Mouse (Mus musculus) intestine, embryonic 14.5 days (tissue): ENCODE results near the gene Selenof. TPM values are rescaled to one million over a fixed set of nuclear protein-coding genes. Genes with fewer than 3 reads are reported as not detected.
"Not testable (repeated sequence)": the region's sequence is repeated elsewhere in the genome, so short reads cannot be mapped to it uniquely, and the experiment has no call there.

Experiments
- ATAC-seq: fragments of 200-750 bp; cut with Nextera tagmentation; replicated peaks from 2 replicates; pipeline ENCODE4 v1.8.0; 2017; ENCODE audit warnings: low read depth, moderate number of reproducible peaks, moderate TSS enrichment, moderate library complexity; ENCODE audit not compliant: low FRiP score, low TSS enrichment
- DNase-seq: peaks from one replicate; pipeline ENCODE4 v3.0.0-alpha.2; 2018; ENCODE audit warnings: low spot score
- H3K27ac ChIP-seq: fragments of 300-500 bp; sonication (generic); 2 replicates; pipeline ENCODE4 v1.5.1; 2014; ENCODE audit warnings: low read depth, mild to moderate bottlenecking, control low read depth
- H3K27me3 ChIP-seq: fragments of 300-500 bp; sonication (generic); replicated peaks from 2 replicates; pipeline ENCODE4 v1.6.1; 2014; ENCODE audit warnings: low read length, control low read depth; ENCODE audit not compliant: control insufficient read depth, insufficient read depth
- H3K36me3 ChIP-seq: fragments of 300-500 bp; sonication (generic); 2 replicates; pipeline ENCODE4 v1.6.1; 2014; ENCODE audit warnings: low read length, control low read depth; ENCODE audit not compliant: control insufficient read depth, insufficient read depth
- H3K4me1 ChIP-seq: fragments of 300-500 bp; sonication (generic); replicated peaks from 2 replicates; pipeline ENCODE4 v1.6.1; 2014; ENCODE audit warnings: low read length, control low read depth, mixed read lengths; ENCODE audit not compliant: control insufficient read depth, insufficient read depth
- H3K4me2 ChIP-seq: fragments of 300-500 bp; sonication (generic); 2 replicates; pipeline ENCODE4 v1.6.1; 2014; ENCODE audit warnings: low read length
- H3K4me3 ChIP-seq: fragments of 300-500 bp; sonication (generic); 2 replicates; pipeline ENCODE4 v1.5.1; 2014; ENCODE audit warnings: low read depth, low read length, control low read depth, mixed read lengths
- H3K9ac ChIP-seq: fragments of 300-500 bp; sonication (generic); 2 replicates; pipeline ENCODE4 v1.6.1; 2014; ENCODE audit warnings: mild to moderate bottlenecking, low read length
- H3K9me3 ChIP-seq: fragments of 300-500 bp; sonication (generic); 2 replicates; pipeline ENCODE4 v1.6.1; 2016; ENCODE audit warnings: low read length, control low read depth; ENCODE audit not compliant: control insufficient read depth
- WGBS: fragments of 180-500 bp; shearing (Covaris S2); extraction: QIAGEN DNeasy Blood & Tissue Kit; methylation state at CpG from one replicate; pipeline ENCODE4 v1.1.7; 2014; 5-methylcytosine and 5-hydroxymethylcytosine counted together
- polyA plus RNA-seq: library from polyadenylated mRNA; unstranded; fragments of >200 nt; fragmentation: Nextera tagmentation; extraction: Ambion mirVana; gene quantifications from 2 replicates; pipeline ENCODE4 v1.2.1, GENCODE M21; 2014

Selenof gene
- polyA plus RNA-seq, 1 experiment from 2014 or later = 458 TPM

DNA sequence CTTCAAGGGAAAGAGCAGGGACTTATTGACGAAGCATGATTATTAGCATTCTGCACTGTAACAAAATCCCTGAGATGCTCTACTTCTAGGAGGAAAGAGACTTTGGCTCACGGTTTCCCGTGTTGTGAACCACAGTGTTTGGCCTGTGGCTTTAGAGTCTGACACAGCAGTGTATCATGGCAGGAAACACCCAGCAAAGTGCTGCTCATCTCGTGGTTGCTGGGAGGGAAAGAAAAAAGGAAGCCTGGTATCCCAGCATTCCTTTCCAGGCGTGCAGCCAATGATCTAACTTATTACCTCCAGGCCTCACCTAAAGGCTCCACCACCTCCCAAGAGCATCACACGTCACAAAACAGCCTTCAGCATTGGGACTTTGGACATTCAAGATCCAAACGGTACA, 32.7 kb downstream of the Selenof start:
- no peaks in the 10 kb centered on the region for H3K9me3 ChIP-seq
- H3K36me3 ChIP-seq = peaks cover 17% of the 10 kb centered on the region
- no peaks in the 10 kb centered on the region for H3K27me3 ChIP-seq
- ATAC-seq (no peak), DNase-seq (no peak)
- no peak overlapping the region for H3K4me2 ChIP-seq
- 71% methylated on average over 7 of the region's 7 CpGs for WGBS
- H3K4me3 ChIP-seq = no peak overlapping the region
- H3K4me1 ChIP-seq = no peaks in the 10 kb centered on the region
- no peak overlapping the region for H3K9ac ChIP-seq
- H3K27ac ChIP-seq = no peak overlapping the region

- no peak overlapping the region for H3K4me3 ChIP-seq
- WGBS = 49% methylated on average over 3 of the region's 3 CpGs
- no peak overlapping the region for H3K9ac ChIP-seq
- no peak overlapping the region for H3K27ac ChIP-seq
- H3K9me3 ChIP-seq = no peaks in the 10 kb centered on the region
- ATAC-seq (no peak), DNase-seq (no peak)
- H3K4me2 ChIP-seq = no peak overlapping the region
- H3K27me3 ChIP-seq = no peaks in the 10 kb centered on the region
- peaks cover 11% of the 10 kb centered on the region; the same call in 1 of the 2 replicates for H3K36me3 ChIP-seq
- H3K4me1 ChIP-seq = no peaks in the 10 kb centered on the region
These were observed 33.5 kb downstream of the Selenof start for GRCm38 (mm10) chr3:144603558-144603957.

- 61% methylated on average over 7 of the region's 7 CpGs for WGBS
These were observed 34.1 kb downstream of the Selenof start for GRCm38 (mm10) chr3:144604205-144604604.

GRCm38 (mm10) chr3:144605811-144606210, 35.7 kb downstream of the Selenof start:
- H3K27ac ChIP-seq, H3K9me3 ChIP-seq, H3K4me1 ChIP-seq, H3K4me2 ChIP-seq, H3K27me3 ChIP-seq, H3K4me3 ChIP-seq, H3K36me3 ChIP-seq, H3K9ac ChIP-seq, ATAC-seq, DNase-seq: not testable (repeated sequence)
- 68% methylated on average over 7 of the region's 7 CpGs for WGBS

More at GRCm38 (mm10) chr3:144604205-144604604, 34.1 kb downstream of the Selenof start:
- H3K27ac ChIP-seq = no peak overlapping the region
- no peak for ATAC-seq
- peaks cover 8% of the 10 kb centered on the region; the same call in 1 of the 2 replicates for H3K36me3 ChIP-seq
- H3K4me2 ChIP-seq = no peak overlapping the region
- H3K9me3 ChIP-seq = no peaks in the 10 kb centered on the region; the same call in 1 of the 2 replicates
- no peak overlapping the region for H3K9ac ChIP-seq
- DNase-seq = no peak
- H3K27me3 ChIP-seq = no peaks in the 10 kb centered on the region
- H3K4me1 ChIP-seq = no peaks in the 10 kb centered on the region
- H3K4me3 ChIP-seq = no peak overlapping the region

- H3K27ac ChIP-seq = no peak overlapping the region
- H3K9ac ChIP-seq = no peak overlapping the region
- 65% methylated on average over 4 of the region's 4 CpGs for WGBS
- ATAC-seq (no peak), DNase-seq (no peak)
- no peaks in the 10 kb centered on the region for H3K27me3 ChIP-seq
- no peaks in the 10 kb centered on the region; the same call in 1 of the 2 replicates for H3K9me3 ChIP-seq
- H3K4me1 ChIP-seq = peaks cover 6% of the 10 kb centered on the region
- H3K36me3 ChIP-seq = no peaks in the 10 kb centered on the region
- no peak overlapping the region for H3K4me3 ChIP-seq
- no peak overlapping the region for H3K4me2 ChIP-seq
These were observed 36.3 kb downstream of the Selenof start for GRCm38 (mm10) chr3:144606449-144606848.

DNA sequence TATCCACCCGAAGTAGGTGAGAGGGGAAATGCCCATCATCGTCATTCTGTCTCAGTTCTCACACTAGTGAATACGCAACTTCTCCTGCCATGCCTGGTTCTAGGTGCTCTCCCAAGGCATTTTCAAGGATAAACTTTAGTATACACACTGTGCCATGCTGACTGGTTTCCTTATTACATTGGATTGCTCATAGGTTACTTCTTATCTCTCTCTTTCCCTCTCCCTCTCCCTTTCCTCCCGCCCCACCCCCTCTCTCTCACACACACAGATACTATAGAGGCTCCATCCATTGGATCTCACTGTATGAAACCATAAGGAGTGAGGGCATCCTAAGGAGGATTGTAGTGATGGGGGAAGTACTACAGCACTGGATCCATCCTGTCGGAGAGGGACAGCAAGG, 38.0 kb downstream of the Selenof start:
- no peaks in the 10 kb centered on the region for H3K27me3 ChIP-seq
- peaks cover 19% of the 10 kb centered on the region for H3K4me1 ChIP-seq
- no peak overlapping the region for H3K9ac ChIP-seq
- ATAC-seq (no peak), DNase-seq (no peak)
- no peak overlapping the region for H3K27ac ChIP-seq
- H3K4me2 ChIP-seq = no peak overlapping the region
- 86% methylated on average over 5 of the region's 5 CpGs for WGBS
- H3K36me3 ChIP-seq = no peaks in the 10 kb centered on the region
- H3K9me3 ChIP-seq = no peaks in the 10 kb centered on the region; the same call in 1 of the 2 replicates
- H3K4me3 ChIP-seq = no peak overlapping the region

DNA sequence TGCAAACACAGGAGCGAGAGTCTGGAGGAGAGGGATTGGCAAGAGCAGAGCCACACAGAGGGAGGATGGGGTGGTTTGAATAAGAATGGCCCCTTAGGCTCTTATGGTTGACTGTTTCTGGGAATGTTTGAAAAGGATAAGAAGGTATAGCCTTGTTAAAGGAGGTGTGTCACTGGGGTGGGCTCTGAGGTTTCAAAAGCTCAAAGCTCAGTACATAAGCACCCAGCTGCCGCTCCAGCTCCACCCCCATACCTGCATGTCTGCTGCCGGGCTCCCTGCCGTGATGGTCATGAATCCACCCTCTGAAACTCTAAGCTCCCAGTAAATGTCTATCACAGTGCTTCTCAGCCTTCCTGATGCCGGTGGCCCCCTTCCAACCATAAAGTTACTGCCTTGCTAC, 40.7 kb downstream of the Selenof start:
- ATAC-seq (no peak), DNase-seq (no peak)
- 45% methylated on average over 5 of the region's 5 CpGs for WGBS
- Histone ChIP-seq H3K36me3 (no peaks in the 10 kb centered on the region), H3K9ac (no peak overlapping the region), H3K4me1 (peaks cover 32% of the 10 kb centered on the region), H3K27me3 (no peaks in the 10 kb centered on the region), H3K4me3 (no peak overlapping the region), H3K27ac (no peak overlapping the region), H3K9me3 (no peaks in the 10 kb centered on the region; the same call in 1 of the 2 replicates), H3K4me2 (no peak overlapping the region)

GRCm38 (mm10) chr3:144611626-144612271, 41.6 kb downstream of the Selenof start:
- Histone ChIP-seq H3K4me2 (no peak overlapping the region), H3K4me3 (no peak overlapping the region), H3K9me3 (no peaks in the 10 kb centered on the region; the same call in 1 of the 2 replicates), H3K4me1 (peaks cover 37% of the 10 kb centered on the region), H3K27ac (no peak overlapping the region), H3K27me3 (no peaks in the 10 kb centered on the region), H3K36me3 (no peaks in the 10 kb centered on the region), H3K9ac (no peak overlapping the region)
- DNase-seq (no peak), ATAC-seq (no peak)
- WGBS = 35% methylated on average over 8 of the region's 8 CpGs

GRCm38 (mm10) chr3:144612382-144612781, 42.3 kb downstream of the Selenof start:
- Histone ChIP-seq H3K36me3 (no peaks in the 10 kb centered on the region), H3K27ac (no peak overlapping the region), H3K4me1 (peaks cover 40% of the 10 kb centered on the region), H3K4me2 (no peak overlapping the region), H3K27me3 (no peaks in the 10 kb centered on the region), H3K4me3 (no peak overlapping the region), H3K9me3 (no peaks in the 10 kb centered on the region; the same call in 1 of the 2 replicates), H3K9ac (no peak overlapping the region)
- no peak for ATAC-seq
- 52% methylated on average over 6 of the region's 6 CpGs for WGBS
- no peak for DNase-seq
